Mouse (Mus musculus) mammary gland, adult 2 months (tissue): Measurements from ENCODE around the gene Zfp819. TPM values are rescaled to one million over a fixed set of nuclear protein-coding genes. Genes with fewer than 3 reads are reported as not detected.

Source experiments
- polyA plus RNA-seq: library from polyadenylated mRNA; depleted of rRNA; stranded (reverse); fragments of >200 nt; gene quantifications from 2 replicates; pipeline ENCODE4 v1.2.3, GENCODE M21; 2012; ENCODE audit warnings: low replicate concordance; rRNA removed

The Zfp819 gene
- polyA plus RNA-seq, result 0.06 TPM in 2 replicates

GRCm38 (mm10) chr7:43606896-43607742, at the start of gene Zfp819:
Gene Zfp819, plus strand, starts transcription at chr7:43607169.

DNA sequence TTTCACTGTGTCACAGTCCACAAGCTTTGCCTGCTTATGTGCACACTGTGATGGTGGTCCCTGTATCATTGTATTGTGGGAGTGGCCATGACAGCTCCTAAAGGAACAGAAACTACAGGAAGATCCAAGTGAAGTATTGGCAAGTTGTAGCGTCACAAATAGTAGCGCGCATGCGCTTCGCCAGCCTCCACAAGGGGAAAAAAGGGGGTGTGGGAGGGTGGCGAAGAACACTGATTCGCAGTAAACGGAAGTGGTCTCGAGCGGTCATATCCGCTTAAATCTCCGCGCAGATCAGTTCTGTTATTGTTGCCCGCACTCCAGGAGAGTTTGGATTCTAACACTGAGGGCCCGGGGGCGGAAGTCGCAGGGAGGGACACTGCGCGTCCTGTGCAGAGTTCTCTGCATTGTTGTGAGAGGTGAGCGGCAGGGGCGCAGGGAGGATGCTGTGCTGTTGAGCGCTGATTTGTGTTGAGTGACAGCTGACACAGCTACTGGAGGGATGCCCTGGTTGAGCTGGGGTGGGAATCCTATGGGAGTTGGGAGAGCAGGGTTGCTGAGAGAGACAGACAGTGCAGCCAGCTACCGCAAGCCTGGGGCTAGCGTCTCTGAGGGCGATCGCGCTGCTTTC, 44.8 kb upstream of the Zfp819 start, which contains the start of gene Zfp658:
TSS of gene Zfp658 (plus strand) at position 251 of the 628 bp plus-strand sequence.

DNA sequence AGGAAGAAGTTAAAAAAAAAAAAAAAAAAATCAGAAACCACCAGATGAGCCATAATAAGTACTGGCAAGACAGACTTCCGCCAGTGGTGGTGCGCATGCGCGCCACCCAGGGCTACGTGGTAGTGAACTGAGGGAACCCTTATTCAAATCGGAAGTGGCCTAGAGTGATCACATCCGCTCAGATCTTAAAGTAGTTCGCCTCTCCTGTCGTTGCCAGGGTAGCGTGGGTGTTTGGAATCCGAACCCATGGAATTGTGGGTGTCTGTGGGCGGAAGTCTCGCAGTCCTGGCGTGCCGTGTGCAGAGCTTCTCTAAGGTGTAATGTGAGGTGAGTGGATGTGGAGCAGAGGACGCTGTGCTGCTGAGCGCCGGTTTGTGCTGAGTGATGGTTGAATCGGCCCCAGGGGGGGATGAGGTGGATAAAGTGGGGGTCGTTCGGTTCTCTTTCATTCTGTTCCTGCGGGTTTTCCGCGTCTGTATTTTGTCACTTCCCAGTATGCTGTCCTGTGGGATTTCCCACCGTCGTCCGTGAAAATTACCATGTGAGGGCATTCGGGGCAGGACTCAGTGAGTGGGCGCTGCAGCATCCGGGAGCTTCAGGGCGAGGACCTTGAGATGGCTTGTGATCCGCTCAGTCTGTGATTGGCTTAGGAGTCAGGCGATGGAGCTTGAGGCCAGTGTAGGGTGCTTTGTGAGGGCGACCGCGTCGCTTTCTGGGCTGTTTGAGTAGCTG, 27.4 kb upstream of the Zfp819 start, which contains the start of gene Zfp719:
TSS of gene Zfp719 (plus strand) at position 171 of the 732 bp plus-strand sequence.

DNA sequence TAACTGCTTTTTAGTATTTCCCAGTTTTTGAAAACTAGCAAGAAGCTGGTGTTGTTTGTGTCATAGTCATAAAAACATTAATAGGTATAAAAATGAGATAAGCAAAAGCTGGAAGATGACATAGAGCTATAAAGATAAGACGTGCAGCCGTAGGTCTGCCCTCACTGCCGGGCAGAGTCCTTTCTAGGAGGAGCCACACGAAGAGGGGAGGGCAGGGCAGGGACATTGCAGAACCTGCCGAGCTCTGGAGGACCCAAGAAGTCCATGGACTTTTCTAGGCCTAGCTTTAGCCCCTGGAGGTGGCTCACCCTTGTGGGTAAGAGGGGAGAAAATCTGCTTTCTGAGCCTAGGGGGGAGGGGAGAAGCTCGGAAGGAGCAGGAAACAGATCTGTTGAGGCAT, 27.5 kb downstream of the Zfp819 start, which contains the start of gene Ceacam18:
TSS of gene Ceacam18 (plus strand) at position 208 of the 400 bp plus-strand sequence.

GRCm38 (mm10) chr7:43660002-43660401, 53.0 kb downstream of the Zfp819 start, which contains the start of gene Siglece:
Gene Siglece, minus strand, starts transcription at chr7:43660161.

Other genes starting within 250 kb of the Zfp819 start
- gene Siglecg, start 199.0 kb upstream of the Zfp819 start, polyA plus RNA-seq, result 60.6 and 83.5 TPM in 2 replicates
- gene Lim2, start 179.5 kb upstream of the Zfp819 start, polyA plus RNA-seq, result 0.07 TPM in 1 of 2 replicates, not detected in the other
- 59.9 and 70.1 TPM in 2 replicates for gene Nkg7, start 170.1 kb upstream of the Zfp819 start, polyA plus RNA-seq
- gene Cldnd2, start 166.4 kb upstream of the Zfp819 start, polyA plus RNA-seq, result not detected in 2 replicates
- 140 and 200 TPM in 2 replicates for gene Etfb, start 163.1 kb upstream of the Zfp819 start, polyA plus RNA-seq
- 1.4 and 5.6 TPM in 2 replicates for gene Gm45233, start 163.0 kb upstream of the Zfp819 start, polyA plus RNA-seq
- gene Vsig10l, start 144.0 kb upstream of the Zfp819 start, polyA plus RNA-seq, result 9.8 and 10.5 TPM in 2 replicates
- 6.9 and 7.2 TPM in 2 replicates for gene Iglon5, start 117.1 kb upstream of the Zfp819 start, polyA plus RNA-seq
- not detected in 2 replicates for gene 4931406B18Rik, start 101.2 kb upstream of the Zfp819 start, polyA plus RNA-seq
- gene Cd33, start 62.7 kb upstream of the Zfp819 start, polyA plus RNA-seq, result 15.0 and 29.1 TPM in 2 replicates
- 1.1 and 2.3 TPM in 2 replicates for gene Zfp658, start 44.9 kb upstream of the Zfp819 start, polyA plus RNA-seq
- 0.99 and 2.5 TPM in 2 replicates for gene Zfp719, start 27.6 kb upstream of the Zfp819 start, polyA plus RNA-seq
- gene Ceacam18, start 27.5 kb downstream of the Zfp819 start, polyA plus RNA-seq, result not detected in 2 replicates
- gene Siglece, start 53.0 kb downstream of the Zfp819 start, polyA plus RNA-seq, result 3.8 and 5.4 TPM in 2 replicates
- 9.2 and 18.9 TPM in 2 replicates for gene Ctu1, start 64.8 kb downstream of the Zfp819 start, polyA plus RNA-seq
- gene Klk14, start 83.2 kb downstream of the Zfp819 start, polyA plus RNA-seq, result not detected in 2 replicates
- 0.16 and 0.33 TPM in 2 replicates for gene Klk13, start 105.4 kb downstream of the Zfp819 start, polyA plus RNA-seq
- gene Klk12, start 161.7 kb downstream of the Zfp819 start, polyA plus RNA-seq, result not detected in 2 replicates
- 2.4 and 4.7 TPM in 2 replicates for gene Klk11, start 167.4 kb downstream of the Zfp819 start, polyA plus RNA-seq
- 0.98 and 8.7 TPM in 2 replicates for gene Klk10, start 173.9 kb downstream of the Zfp819 start, polyA plus RNA-seq
- gene Klk9, start 184.7 kb downstream of the Zfp819 start, polyA plus RNA-seq, result 0.14 and 0.30 TPM in 2 replicates
- 7.4 and 14.6 TPM in 2 replicates for gene Klk8, start 190.4 kb downstream of the Zfp819 start, polyA plus RNA-seq
- gene Klk7, start 204.1 kb downstream of the Zfp819 start, polyA plus RNA-seq, result 0.11 and 4.9 TPM in 2 replicates
- gene Klk6, start 217.3 kb downstream of the Zfp819 start, polyA plus RNA-seq, result 0.82 TPM in 1 of 2 replicates, not detected in the other
- 0.14 and 3.3 TPM in 2 replicates for gene Klk5, start 234.8 kb downstream of the Zfp819 start, polyA plus RNA-seq